Comparison of ENCODE assay signal across 9 mouse cellular contexts in genomic region chr2:71898335-71898856, GRCm38 (mm10). TPM values are rescaled to one million over a fixed set of nuclear protein-coding genes. Genes with fewer than 3 reads are reported as not detected.
DNase-seq lines count a peak whose midpoint lies in the region; ATAC-seq and TF ChIP-seq lines count a peak whose summit lies in the region.
"Had no signal": no experiment of that assay in that cellular context is flagged by ENCODE, and none has a peak within 500 bp of the region (broad histone marks: within the 10 kb centered on the region; RNA-seq: fewer than 3 reads in every experiment).

No protein-coding gene starts in this region.

- no peak overlapping the region for H3K4me2 ChIP-seq in forebrain, postnatal 0 days (ENCODE audit: low read depth)
- H3K4me2 ChIP-seq in forebrain, embryonic 11.5 days (ENCODE audit: low read depth, low read length, severe bottlenecking) = no peak overlapping the region
- H3K4me2 ChIP-seq in midbrain, embryonic 14.5 days (ENCODE audit: low read length) = no peak overlapping the region
- H3K4me2 ChIP-seq in midbrain, embryonic 15.5 days = no peak overlapping the region
- H3K4me2 ChIP-seq in limb, embryonic 14.5 days (replicated peaks; ENCODE audit: low read depth, low read length, severe bottlenecking) = no peak overlapping the region
- H3K4me2 ChIP-seq: midbrain, embryonic 12.5 days had no signal

- no peak overlapping the region for H3K9ac ChIP-seq in forebrain, postnatal 0 days
- no peak overlapping the region for H3K9ac ChIP-seq in forebrain, embryonic 11.5 days (ENCODE audit: low read length)
- no peak overlapping the region for H3K9ac ChIP-seq in midbrain, embryonic 14.5 days (replicated peaks; ENCODE audit: low read length)
- H3K9ac ChIP-seq in midbrain, embryonic 15.5 days = no peak overlapping the region
- H3K9ac ChIP-seq in limb, embryonic 14.5 days (ENCODE audit: low read depth, low read length, severe bottlenecking) = no peak overlapping the region
- H3K9ac ChIP-seq: midbrain, embryonic 12.5 days had no signal

- intact Hi-C loops in gastrocnemius, postnatal 14 days (cut with DNase I; ENCODE audit: low total_unique reads) = no loop called here

- H3K4me1 ChIP-seq in forebrain, postnatal 0 days (ENCODE audit: insufficient read depth) = no peaks in the 10 kb centered on the region
- no peaks in the 10 kb centered on the region; the same call in 1 of the 2 replicates for H3K4me1 ChIP-seq in forebrain, embryonic 11.5 days (replicated peaks; ENCODE audit: control insufficient read depth, insufficient read depth, low read length)
- H3K4me1 ChIP-seq in midbrain, embryonic 14.5 days (ENCODE audit: control insufficient read depth, insufficient read depth, low read length) = no peaks in the 10 kb centered on the region
- no peaks in the 10 kb centered on the region for H3K4me1 ChIP-seq in midbrain, embryonic 15.5 days
- H3K4me1 ChIP-seq in limb, embryonic 14.5 days (ENCODE audit: control insufficient read depth, insufficient read depth, low read length) = no peaks in the 10 kb centered on the region
- H3K4me1 ChIP-seq: midbrain, embryonic 12.5 days had no signal

- H3K4me3 ChIP-seq in forebrain, postnatal 0 days (ENCODE audit: low read depth, low read length) = no peak overlapping the region
- H3K4me3 ChIP-seq in forebrain, embryonic 11.5 days (ENCODE audit: low read depth, low read length) = no peak overlapping the region
- H3K4me3 ChIP-seq in midbrain, embryonic 14.5 days (replicated peaks; ENCODE audit: low read depth, low read length) = no peak overlapping the region
- H3K4me3 ChIP-seq in midbrain, embryonic 15.5 days = no peak overlapping the region
- no peak overlapping the region for H3K4me3 ChIP-seq in limb, embryonic 14.5 days (replicated peaks; ENCODE audit: low read length)
- H3K4me3 ChIP-seq: midbrain, embryonic 12.5 days had no signal

- WGBS in forebrain, postnatal 0 days = 54% methylated on average over 8 of the region's 8 CpGs
- WGBS in forebrain, embryonic 11.5 days = 63% methylated on average over 8 of the region's 8 CpGs
- 57% methylated on average over 8 of the region's 8 CpGs for WGBS in midbrain, embryonic 14.5 days
- 54% methylated on average over 8 of the region's 8 CpGs for WGBS in midbrain, embryonic 15.5 days
- WGBS in limb, embryonic 14.5 days = 65% methylated on average over 8 of the region's 8 CpGs

- no peaks in the 10 kb centered on the region for H3K9me3 ChIP-seq in forebrain, postnatal 0 days (ENCODE audit: low read length)
- H3K9me3 ChIP-seq in forebrain, embryonic 11.5 days (ENCODE audit: control insufficient read depth, low read length) = no peaks in the 10 kb centered on the region
- H3K9me3 ChIP-seq in midbrain, embryonic 14.5 days (ENCODE audit: control insufficient read depth, low read length) = no peaks in the 10 kb centered on the region
- no peaks in the 10 kb centered on the region for H3K9me3 ChIP-seq in midbrain, embryonic 15.5 days
- no peaks in the 10 kb centered on the region for H3K9me3 ChIP-seq in limb, embryonic 14.5 days (ENCODE audit: control insufficient read depth, low read length)
- H3K9me3 ChIP-seq: midbrain, embryonic 12.5 days had no signal

- DNase-seq in forebrain, postnatal 0 days = peak; percentile 79
- DNase-seq in forebrain, embryonic 11.5 days (ENCODE audit: low spot score) = no peak
- DNase-seq in midbrain, embryonic 14.5 days = peak; percentile 86
- peak; percentile 63 for DNase-seq in brain, adult 2 months (ENCODE audit: low read depth, low spot score)
- DNase-seq in gastrocnemius, postnatal 14 days = peak; percentile 12
- DNase-seq in limb, embryonic 14.5 days (ENCODE audit: low spot score) = peak; percentile 49

- no peak overlapping the region for H3K27ac ChIP-seq in forebrain, postnatal 0 days (ENCODE audit: low read depth, low read length)
- H3K27ac ChIP-seq in forebrain, embryonic 11.5 days (ENCODE audit: low read depth, low read length) = no peak overlapping the region
- no peak overlapping the region for H3K27ac ChIP-seq in midbrain, embryonic 14.5 days (replicated peaks; ENCODE audit: low read depth, low read length)
- no peak overlapping the region for H3K27ac ChIP-seq in midbrain, embryonic 15.5 days
- H3K27ac ChIP-seq in limb, embryonic 14.5 days (replicated peaks; ENCODE audit: low read depth, low read length) = no peak overlapping the region
- H3K27ac ChIP-seq: midbrain, embryonic 12.5 days had no signal

- H3K27me3 ChIP-seq in forebrain, postnatal 0 days (ENCODE audit: insufficient read depth, low read length) = no peaks in the 10 kb centered on the region
- no peaks in the 10 kb centered on the region for H3K27me3 ChIP-seq in forebrain, embryonic 11.5 days (ENCODE audit: control insufficient read depth, insufficient read depth, low read length)
- H3K27me3 ChIP-seq in midbrain, embryonic 14.5 days (ENCODE audit: control insufficient read depth, insufficient read depth, low read length) = no peaks in the 10 kb centered on the region
- no peaks in the 10 kb centered on the region for H3K27me3 ChIP-seq in midbrain, embryonic 15.5 days (replicated peaks)
- H3K27me3 ChIP-seq in limb, embryonic 14.5 days (ENCODE audit: control insufficient read depth, insufficient read depth, low read length) = no peaks in the 10 kb centered on the region
- H3K27me3 ChIP-seq: midbrain, embryonic 12.5 days had no signal

- TF ChIP-seq CTCF in forebrain, postnatal 0 days (IDR thresholded peaks at IDR 0.05; ENCODE audit: low read depth) = peak; percentile 88

- H3K36me3 ChIP-seq in forebrain, postnatal 0 days (ENCODE audit: insufficient read depth) = peaks cover 17% of the 10 kb centered on the region
- no peaks in the 10 kb centered on the region for H3K36me3 ChIP-seq in forebrain, embryonic 11.5 days (ENCODE audit: control insufficient read depth, insufficient read depth, low read length)
- peaks cover 8% of the 10 kb centered on the region; the same call in 1 of the 2 replicates for H3K36me3 ChIP-seq in midbrain, embryonic 14.5 days (ENCODE audit: control insufficient read depth, insufficient read depth, low read length)
- no peaks in the 10 kb centered on the region for H3K36me3 ChIP-seq in midbrain, embryonic 15.5 days (replicated peaks)
- peaks cover 43% of the 10 kb centered on the region for H3K36me3 ChIP-seq in limb, embryonic 14.5 days (ENCODE audit: control insufficient read depth, insufficient read depth, low read length)
- H3K36me3 ChIP-seq: midbrain, embryonic 12.5 days had no signal

- TF ChIP-seq POLR2A in limb, embryonic 14.5 days (IDR thresholded peaks at IDR 0.05; ENCODE audit: borderline replicate concordance, extremely low read depth, insufficient read depth, insufficient read length) = no peak

- ATAC-seq in forebrain, postnatal 0 days = no peak
- no peak for ATAC-seq in forebrain, embryonic 11.5 days (replicated peaks; ENCODE audit: low FRiP score)
- no peak for ATAC-seq in midbrain, embryonic 14.5 days (ENCODE audit: low FRiP score, low TSS enrichment)
- ATAC-seq in midbrain, embryonic 15.5 days (replicated peaks) = no peak
- ATAC-seq in limb, embryonic 14.5 days (ENCODE audit: low FRiP score, low read depth) = no peak
- no peak; the same call in 1 of the 2 replicates for ATAC-seq in frontal cortex, adult (ENCODE audit: low TSS enrichment)

RNA-seq across cellular contexts. Expression of gene Pdk1, which starts 25.4 kb away (rescaled TPM):
- 42.0 and 46.7 TPM in 2 replicates for total RNA-seq in forebrain, postnatal 0 days (2014; rRNA removed)
- polyA plus RNA-seq in forebrain, postnatal 0 days (2015; fragmentation: Nextera tagmentation; extraction: Ambion mirVana) = 15.3 and 20.8 TPM in 2 replicates
- 40.4 and 43.6 TPM in 2 replicates for polyA plus RNA-seq in forebrain, embryonic 11.5 days (2014; fragmentation: Nextera tagmentation; extraction: Ambion mirVana)
- polyA plus RNA-seq in midbrain, embryonic 14.5 days (2014; fragmentation: Nextera tagmentation; extraction: Ambion mirVana) = 14.6 and 23.2 TPM in 2 replicates
- 21.2 and 23.9 TPM in 2 replicates for polyA plus RNA-seq in midbrain, embryonic 15.5 days (2015; fragmentation: Nextera tagmentation; extraction: Ambion mirVana)
- 10 to 100 TPM; 54.5 to 55.7 TPM for total RNA-seq in gastrocnemius, postnatal 14 days (2021)
- 42.3 and 46.0 TPM in 2 replicates for polyA plus RNA-seq in limb, embryonic 14.5 days (2012; rRNA removed)
- polyA plus RNA-seq in limb, embryonic 14.5 days (2014; fragmentation: Nextera tagmentation; extraction: Ambion mirVana) = 73.5 and 80.6 TPM in 2 replicates
